Mouse (Mus musculus) megakaryocyte, embryonic 14.5 days (primary cell): Measurements from ENCODE around the gene Pkn1.

Source experiments
- FLI1 ChIP-seq: IDR thresholded peaks from 2 replicates; pipeline ENCODE4 v1.6.1; 2012; ENCODE audit warnings: low read length, inconsistent platforms, mixed read lengths
- GATA1 ChIP-seq: IDR thresholded peaks from 3 replicates; pipeline ENCODE4 v1.6.1; 2012; ENCODE audit warnings: mixed read lengths, low read length, inconsistent platforms, borderline replicate concordance

- TF ChIP-seq FLI1, result no peak
- no peak for TF ChIP-seq GATA1
Measured at GRCm38 (mm10) chr8:83660545-83660944, 38.4 kb downstream of the Pkn1 start.
